Mouse (Mus musculus): ENCODE data around the gene Fut2. TPM values are rescaled to one million over a fixed set of nuclear protein-coding genes. Genes with fewer than 3 reads are reported as not detected.

Fut2 gene
- polyA plus RNA-seq, 1 experiment from 2014 or later = 0.38 TPM

GRCm38 (mm10) chr7:45627261-45627660, 38.9 kb downstream of the Fut2 start, which contains the start of gene Rasip1:
TSS of gene Rasip1 (plus strand) at chr7:45627488.
- Histone ChIP-seq H3K27ac (peak within 1 kb of the TSS; percentile 77), H3K4me1 (replicated peaks; ENCODE audit: insufficient read depth, low read length) (0 out of 2 replicates have a peak, but pooled peaks cover 6% of the 10 kb centered on the region), H3K36me3 (ENCODE audit: insufficient read depth, low read length) (no peaks in the 10 kb centered on the region), H3K9ac (ENCODE audit: low read depth, low read length) (peak within 1 kb of the TSS; percentile 68), H3K4me3 (replicated peaks; ENCODE audit: low read depth, low read length) (peak within 1 kb of the TSS; percentile 50), H3K9me3 (replicated peaks; ENCODE audit: low read length) (no peaks in the 10 kb centered on the region), H3K27me3 (ENCODE audit: insufficient read depth, low read length) (peaks cover 4% of the 10 kb centered on the region; the same call in 1 of the 2 replicates), H3K4me2 (ENCODE audit: low read length) (peak within 1 kb of the TSS; percentile 82)
- DNase-seq (ENCODE audit: low spot score) (peak; percentile 63), ATAC-seq (replicated peaks; ENCODE audit: low FRiP score, low read depth) (no peak)
- no peak for TF ChIP-seq CTCF (IDR thresholded peaks at IDR 0.05; ENCODE audit: low read depth)
- WGBS = 78% methylated on average over 9 of the region's 9 CpGs

GRCm38 (mm10) chr7:45626571-45627076, 39.6 kb downstream of the Fut2 start:
- DNase-seq (ENCODE audit: low spot score) (no peak), ATAC-seq (replicated peaks; ENCODE audit: low FRiP score, low read depth) (no peak)
- no peaks in the 10 kb centered on the region for H3K9me3 ChIP-seq (replicated peaks; ENCODE audit: low read length)
- no peaks in the 10 kb centered on the region for H3K36me3 ChIP-seq (ENCODE audit: insufficient read depth, low read length)
- TF ChIP-seq CTCF (IDR thresholded peaks at IDR 0.05; ENCODE audit: low read depth) = no peak
- no peak overlapping the region for H3K4me3 ChIP-seq (replicated peaks; ENCODE audit: low read depth, low read length)
- peak overlapping the region; percentile 58; the same call in 1 of the 2 replicates for H3K27ac ChIP-seq
- 0 out of 2 replicates have a peak, but pooled peaks cover 6% of the 10 kb centered on the region for H3K4me1 ChIP-seq (replicated peaks; ENCODE audit: insufficient read depth, low read length)
- peak overlapping the region; percentile 34; the same call in 1 of the 2 replicates for H3K4me2 ChIP-seq (ENCODE audit: low read length)
- no peak overlapping the region for H3K9ac ChIP-seq (ENCODE audit: low read depth, low read length)
- 85% methylated on average over 7 of the region's 7 CpGs for WGBS
- peaks cover 4% of the 10 kb centered on the region; the same call in 1 of the 2 replicates for H3K27me3 ChIP-seq (ENCODE audit: insufficient read depth, low read length)

GRCm38 (mm10) chr7:45625481-45625880, 40.7 kb downstream of the Fut2 start:
- no peak for DNase-seq (ENCODE audit: low spot score)

GRCm38 (mm10) chr7:45624718-45625117, 41.5 kb downstream of the Fut2 start:
- Histone ChIP-seq H3K9me3 (replicated peaks; ENCODE audit: low read length) (no peaks in the 10 kb centered on the region), H3K4me1 (replicated peaks; ENCODE audit: insufficient read depth, low read length) (0 out of 2 replicates have a peak, but pooled peaks cover 6% of the 10 kb centered on the region), H3K27me3 (ENCODE audit: insufficient read depth, low read length) (peaks cover 4% of the 10 kb centered on the region; the same call in 1 of the 2 replicates), H3K9ac (ENCODE audit: low read depth, low read length) (no peak overlapping the region), H3K4me2 (ENCODE audit: low read length) (no peak overlapping the region), H3K27ac (no peak overlapping the region), H3K36me3 (ENCODE audit: insufficient read depth, low read length) (no peaks in the 10 kb centered on the region), H3K4me3 (replicated peaks; ENCODE audit: low read depth, low read length) (no peak overlapping the region)
- DNase-seq (ENCODE audit: low spot score) (no peak), ATAC-seq (replicated peaks; ENCODE audit: low FRiP score, low read depth) (no peak)
- whole genome bisulfite sequencing = 56% methylated on average over 3 of the region's 3 CpGs
- TF ChIP-seq CTCF (IDR thresholded peaks at IDR 0.05; ENCODE audit: low read depth) = no peak

More at GRCm38 (mm10) chr7:45625481-45625880, 40.7 kb downstream of the Fut2 start:
- no peaks in the 10 kb centered on the region for H3K9me3 ChIP-seq (replicated peaks; ENCODE audit: low read length)
- peaks cover 4% of the 10 kb centered on the region; the same call in 1 of the 2 replicates for H3K27me3 ChIP-seq (ENCODE audit: insufficient read depth, low read length)
- WGBS = 85% methylated on average over 8 of the region's 8 CpGs
- no peak overlapping the region for H3K4me2 ChIP-seq (ENCODE audit: low read length)
- H3K9ac ChIP-seq (ENCODE audit: low read depth, low read length) = no peak overlapping the region
- H3K36me3 ChIP-seq (ENCODE audit: insufficient read depth, low read length) = no peaks in the 10 kb centered on the region
- H3K4me1 ChIP-seq (replicated peaks; ENCODE audit: insufficient read depth, low read length) = 0 out of 2 replicates have a peak, but pooled peaks cover 6% of the 10 kb centered on the region
- H3K4me3 ChIP-seq (replicated peaks; ENCODE audit: low read depth, low read length) = no peak overlapping the region
- TF ChIP-seq CTCF (IDR thresholded peaks at IDR 0.05; ENCODE audit: low read depth) = no peak
- no peak for ATAC-seq (replicated peaks; ENCODE audit: low FRiP score, low read depth)
- no peak overlapping the region for H3K27ac ChIP-seq

GRCm38 (mm10) chr7:45623507-45623906, 42.7 kb downstream of the Fut2 start:
- H3K36me3 ChIP-seq (ENCODE audit: insufficient read depth, low read length) = no peaks in the 10 kb centered on the region
- H3K4me3 ChIP-seq (replicated peaks; ENCODE audit: low read depth, low read length) = no peak overlapping the region
- no peaks in the 10 kb centered on the region for H3K9me3 ChIP-seq (replicated peaks; ENCODE audit: low read length)
- DNase-seq (ENCODE audit: low spot score) (no peak), ATAC-seq (replicated peaks; ENCODE audit: low FRiP score, low read depth) (no peak)
- no peak for TF ChIP-seq CTCF (IDR thresholded peaks at IDR 0.05; ENCODE audit: low read depth)
- 0 out of 2 replicates have a peak, but pooled peaks cover 5% of the 10 kb centered on the region for H3K4me1 ChIP-seq (replicated peaks; ENCODE audit: insufficient read depth, low read length)
- no peak overlapping the region for H3K9ac ChIP-seq (ENCODE audit: low read depth, low read length)
- H3K27me3 ChIP-seq (ENCODE audit: insufficient read depth, low read length) = peaks cover 5% of the 10 kb centered on the region; the same call in 1 of the 2 replicates
- no peak overlapping the region for H3K4me2 ChIP-seq (ENCODE audit: low read length)
- WGBS = 91% methylated on average over 11 of the region's 11 CpGs
- H3K27ac ChIP-seq = no peak overlapping the region

GRCm38 (mm10) chr7:45621443-45621842, 44.8 kb downstream of the Fut2 start, which contains the start of gene Izumo1:
TSS of gene Izumo1 (plus strand) at chr7:45621811.
- no peaks in the 10 kb centered on the region for H3K36me3 ChIP-seq (ENCODE audit: insufficient read depth, low read length)
- DNase-seq (ENCODE audit: low spot score) (no peak), ATAC-seq (replicated peaks; ENCODE audit: low FRiP score, low read depth) (no peak)
- no peaks in the 10 kb centered on the region for H3K9me3 ChIP-seq (replicated peaks; ENCODE audit: low read length)
- H3K27me3 ChIP-seq (ENCODE audit: insufficient read depth, low read length) = peaks cover 6% of the 10 kb centered on the region; the same call in 1 of the 2 replicates
- TF ChIP-seq CTCF (IDR thresholded peaks at IDR 0.05; ENCODE audit: low read depth) = no peak
- H3K4me2 ChIP-seq (ENCODE audit: low read length) = no peak within 1 kb of the TSS
- H3K27ac ChIP-seq = no peak within 1 kb of the TSS
- H3K4me3 ChIP-seq (replicated peaks; ENCODE audit: low read depth, low read length) = no peak within 1 kb of the TSS
- 34% methylated on average over 9 of the region's 9 CpGs for WGBS
- H3K4me1 ChIP-seq (replicated peaks; ENCODE audit: insufficient read depth, low read length) = 0 out of 2 replicates have a peak, but pooled peaks cover 10% of the 10 kb centered on the region
- H3K9ac ChIP-seq (ENCODE audit: low read depth, low read length) = no peak within 1 kb of the TSS
